Mouse (Mus musculus) E14TG2a.4 (cell line): ENCODE data around the gene Spats2.
"Not testable (repeated sequence)": the region's sequence is repeated elsewhere in the genome, so short reads cannot be mapped to it uniquely, and the experiment has no call there.

Experiments
- CTCF ChIP-seq: conservative IDR thresholded peaks from 2 replicates; pipeline ENCODE4 v1.5.1; 2014; ENCODE audit warnings: low read length
- NANOG ChIP-seq: IDR thresholded peaks from 2 replicates; pipeline ENCODE4 v1.6.1; 2014; ENCODE audit warnings: borderline replicate concordance, low read length, mixed read lengths

DNA sequence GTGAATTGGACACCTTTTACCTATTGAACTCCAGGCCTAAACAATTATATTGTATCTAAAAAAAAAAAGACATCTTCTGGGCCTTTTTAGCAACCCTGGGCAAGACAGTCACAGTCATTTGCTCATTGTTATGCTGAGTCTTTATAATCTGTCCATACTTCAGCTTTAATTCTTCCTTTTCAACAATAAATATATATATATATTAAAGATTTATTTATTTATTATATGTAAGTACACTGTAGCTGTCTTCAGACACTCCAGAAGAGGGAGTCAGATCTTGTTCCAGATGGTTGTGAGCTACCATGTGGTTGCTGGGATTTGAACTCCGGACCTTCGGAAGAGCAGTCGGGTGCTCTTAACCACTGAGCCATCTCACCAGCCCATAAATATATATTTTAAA lies 49.7 kb upstream of the Spats2 start:
- TF ChIP-seq CTCF, NANOG: not testable (repeated sequence)
